Mouse (Mus musculus) megakaryocyte, embryonic 14.5 days (primary cell): ENCODE data around the gene Lrrc51. TPM values are rescaled to one million over a fixed set of nuclear protein-coding genes. Genes with fewer than 3 reads are reported as not detected.

ENCODE experiments used
- H3K27me3 ChIP-seq: replicated peaks from 2 replicates; pipeline ENCODE3; 2012; ENCODE audit warnings: inconsistent platforms
- H3K36me3 ChIP-seq: replicated peaks from 2 replicates; pipeline ENCODE3; 2012; ENCODE audit warnings: low read length, inconsistent platforms, mixed read lengths
- H3K4me1 ChIP-seq: 2 replicates; pipeline ENCODE4 v1.6.1; 2012; ENCODE audit warnings: inconsistent platforms
- H3K4me3 ChIP-seq: replicated peaks from 2 replicates; pipeline ENCODE3; 2012; ENCODE audit warnings: moderate library complexity, mild to moderate bottlenecking, inconsistent platforms
- H3K9me3 ChIP-seq: 2 replicates; pipeline ENCODE4 v1.6.1; 2012; ENCODE audit warnings: inconsistent platforms
- FLI1 ChIP-seq: IDR thresholded peaks from 2 replicates; pipeline ENCODE4 v1.6.1; 2012; ENCODE audit warnings: low read length, inconsistent platforms, mixed read lengths
- GATA1 ChIP-seq: IDR thresholded peaks from 3 replicates; pipeline ENCODE4 v1.6.1; 2012; ENCODE audit warnings: mixed read lengths, low read length, inconsistent platforms, borderline replicate concordance
- polyA plus RNA-seq: library from polyadenylated mRNA; stranded (reverse); fragments of >175 nt; gene quantifications from 2 replicates; pipeline ENCODE4 v1.2.3, GENCODE M21; 2012; ENCODE audit warnings: low replicate concordance; ENCODE audit not compliant: insufficient read depth

The Lrrc51 gene
- not detected in 2 replicates for polyA plus RNA-seq

GRCm38 (mm10) chr7:101933751-101934240 lies at the start of gene Lrrc51, which contains the start of gene Numa1:
Gene Lrrc51 (minus strand): TSS chr7:101933895.
Gene Numa1 (plus strand): TSS chr7:101934111.
- H3K4me1 ChIP-seq: peaks cover 59% of the 10 kb centered on the region
- peak; percentile 93 for TF ChIP-seq FLI1
- TF ChIP-seq GATA1: no peak

DNA sequence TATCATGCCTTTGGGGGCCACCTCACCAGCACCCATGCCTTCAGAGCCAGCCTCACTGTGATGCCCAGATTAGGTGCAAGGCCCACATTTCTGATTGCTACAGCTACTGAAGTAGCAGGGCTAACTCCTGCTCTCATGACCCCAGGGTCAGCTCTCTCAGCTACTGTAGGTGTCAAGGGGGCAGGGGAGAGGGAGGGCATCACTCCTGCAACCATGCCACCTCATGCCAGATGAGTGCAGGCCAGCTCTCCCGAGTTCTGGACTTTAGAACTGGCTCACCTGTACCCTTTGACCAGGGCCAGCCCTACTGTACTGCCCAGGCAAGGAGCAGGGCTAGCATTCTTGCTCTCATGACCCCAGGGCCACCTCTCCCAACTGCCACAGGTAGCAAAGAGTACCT lies 49.0 kb upstream of the Lrrc51 start:
- TF ChIP-seq FLI1 (no peak), GATA1 (no peak)
- Histone ChIP-seq H3K36me3 (peaks cover 79% of the 10 kb centered on the region), H3K9me3 (no peaks in the 10 kb centered on the region), H3K27me3 (no peaks in the 10 kb centered on the region), H3K4me3 (no peak overlapping the region), H3K4me1 (peaks cover 31% of the 10 kb centered on the region)

More at GRCm38 (mm10) chr7:101933751-101934240, at the start of gene Lrrc51, which contains the start of gene Numa1:
- Histone ChIP-seq H3K9me3 (no peaks in the 10 kb centered on the region), H3K27me3 (no peaks in the 10 kb centered on the region), H3K4me3 (peak within 1 kb of the TSS; percentile 98), H3K36me3 (peaks cover 14% of the 10 kb centered on the region)

GRCm38 (mm10) chr7:101974505-101974904 lies 40.8 kb upstream of the Lrrc51 start:
- Histone ChIP-seq H3K9me3 (no peaks in the 10 kb centered on the region), H3K36me3 (peaks cover 41% of the 10 kb centered on the region), H3K4me1 (peaks cover 57% of the 10 kb centered on the region), H3K4me3 (peak overlapping the region; percentile 38), H3K27me3 (no peaks in the 10 kb centered on the region)
- TF ChIP-seq FLI1 (no peak), GATA1 (no peak)

DNA sequence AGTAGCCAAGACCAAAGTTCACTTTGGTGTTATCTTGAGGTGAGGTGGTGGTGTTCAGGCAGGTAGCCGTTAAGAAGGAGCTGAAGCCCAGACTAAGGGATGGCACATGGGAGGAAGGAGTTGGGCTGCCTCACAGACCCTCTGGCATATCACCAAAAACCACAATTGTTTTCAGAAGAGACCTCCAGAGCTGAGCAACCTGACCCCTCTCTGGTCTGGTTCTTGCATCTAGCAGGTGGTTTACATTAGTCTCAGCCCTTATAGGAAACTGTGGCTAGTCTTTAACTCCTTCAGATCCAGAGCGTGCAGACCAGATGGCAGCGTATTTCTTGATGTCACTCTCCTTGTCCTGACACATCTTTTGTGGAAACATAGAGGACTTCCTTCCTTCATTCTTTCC lies 40.0 kb upstream of the Lrrc51 start:
- peaks cover 38% of the 10 kb centered on the region for H3K36me3 ChIP-seq
- peaks cover 65% of the 10 kb centered on the region for H3K4me1 ChIP-seq
- no peaks in the 10 kb centered on the region for H3K9me3 ChIP-seq
- TF ChIP-seq FLI1: no peak
- no peak for TF ChIP-seq GATA1
- peak overlapping the region; percentile 60 for H3K4me3 ChIP-seq
- no peaks in the 10 kb centered on the region for H3K27me3 ChIP-seq

DNA sequence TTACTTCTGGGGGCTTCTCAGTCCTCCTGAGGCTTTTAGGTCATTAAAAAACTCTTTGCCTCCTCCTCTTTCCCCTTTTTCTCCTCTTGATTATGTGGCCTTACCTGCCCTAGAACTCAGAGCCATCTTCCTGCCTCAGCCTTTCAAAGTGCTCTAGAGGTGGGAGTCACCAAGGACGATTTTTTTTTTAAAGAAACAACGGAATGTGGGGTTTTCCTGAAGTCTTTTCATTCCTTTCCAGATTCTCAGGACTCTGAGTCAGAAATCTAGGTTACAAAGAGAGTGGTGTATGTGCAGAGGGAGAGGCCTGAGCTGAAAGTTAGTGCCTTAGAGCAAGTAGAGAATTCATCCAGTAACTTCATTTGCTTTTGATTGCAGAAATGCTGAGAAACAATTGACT lies 38.0 kb upstream of the Lrrc51 start:
- Histone ChIP-seq H3K4me1 (peaks cover 80% of the 10 kb centered on the region), H3K4me3 (peak overlapping the region; percentile 97), H3K36me3 (peaks cover 30% of the 10 kb centered on the region), H3K9me3 (no peaks in the 10 kb centered on the region), H3K27me3 (no peaks in the 10 kb centered on the region)
- no peak for TF ChIP-seq FLI1
- TF ChIP-seq GATA1: no peak

DNA sequence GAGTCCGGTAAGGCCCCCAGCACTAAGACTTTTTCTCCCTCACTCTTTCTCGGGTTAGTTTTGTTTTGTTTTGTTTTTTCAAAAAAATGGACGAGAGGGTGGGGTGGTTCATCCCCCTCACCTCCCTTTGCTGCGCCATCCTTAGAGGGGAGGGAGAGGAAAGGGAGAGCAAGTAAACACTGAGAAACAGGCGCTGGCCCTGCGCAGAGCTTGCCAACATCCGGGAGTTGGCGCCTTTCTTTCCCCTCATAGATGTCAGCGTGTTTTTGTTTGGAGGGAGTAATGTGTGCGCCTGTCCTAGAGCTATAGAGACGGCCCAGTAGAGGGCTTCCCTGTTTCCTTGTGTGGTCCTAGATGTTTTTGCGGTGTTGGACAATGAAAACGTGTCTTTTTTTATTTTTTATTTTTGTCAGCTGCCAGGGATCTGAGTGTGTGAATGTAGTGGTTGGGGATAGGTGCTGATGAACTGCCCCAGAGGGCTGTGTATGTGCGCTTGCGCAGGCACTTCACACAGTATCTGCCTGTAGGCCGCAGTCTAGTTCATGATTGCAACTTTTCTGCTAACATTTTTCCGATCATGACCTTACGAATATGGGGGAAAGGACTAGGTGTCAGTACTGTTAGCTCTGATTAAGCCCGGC lies 37.2 kb upstream of the Lrrc51 start:
- peaks cover 24% of the 10 kb centered on the region for H3K36me3 ChIP-seq
- H3K27me3 ChIP-seq: no peaks in the 10 kb centered on the region
- H3K4me1 ChIP-seq: peaks cover 83% of the 10 kb centered on the region
- H3K4me3 ChIP-seq: peak overlapping the region; percentile 97
- H3K9me3 ChIP-seq: no peaks in the 10 kb centered on the region
- TF ChIP-seq GATA1: no peak
- TF ChIP-seq FLI1: no peak

GRCm38 (mm10) chr7:101970429-101970775 lies 36.7 kb upstream of the Lrrc51 start:
- TF ChIP-seq FLI1: no peak
- no peak for TF ChIP-seq GATA1
- Histone ChIP-seq H3K9me3 (no peaks in the 10 kb centered on the region), H3K36me3 (peaks cover 22% of the 10 kb centered on the region), H3K4me1 (peaks cover 83% of the 10 kb centered on the region), H3K4me3 (peak overlapping the region; percentile 97), H3K27me3 (no peaks in the 10 kb centered on the region)

- TF ChIP-seq FLI1 (no peak), GATA1 (no peak)
- Histone ChIP-seq H3K36me3 (peaks cover 17% of the 10 kb centered on the region), H3K4me3 (peak overlapping the region; percentile 97), H3K27me3 (no peaks in the 10 kb centered on the region), H3K4me1 (peaks cover 83% of the 10 kb centered on the region), H3K9me3 (no peaks in the 10 kb centered on the region)
These were observed 36.2 kb upstream of the Lrrc51 start for GRCm38 (mm10) chr7:101969694-101970428.

GRCm38 (mm10) chr7:101968751-101969150 lies 35.1 kb upstream of the Lrrc51 start:
- no peak for TF ChIP-seq GATA1
- no peak for TF ChIP-seq FLI1
- peaks cover 83% of the 10 kb centered on the region for H3K4me1 ChIP-seq

DNA sequence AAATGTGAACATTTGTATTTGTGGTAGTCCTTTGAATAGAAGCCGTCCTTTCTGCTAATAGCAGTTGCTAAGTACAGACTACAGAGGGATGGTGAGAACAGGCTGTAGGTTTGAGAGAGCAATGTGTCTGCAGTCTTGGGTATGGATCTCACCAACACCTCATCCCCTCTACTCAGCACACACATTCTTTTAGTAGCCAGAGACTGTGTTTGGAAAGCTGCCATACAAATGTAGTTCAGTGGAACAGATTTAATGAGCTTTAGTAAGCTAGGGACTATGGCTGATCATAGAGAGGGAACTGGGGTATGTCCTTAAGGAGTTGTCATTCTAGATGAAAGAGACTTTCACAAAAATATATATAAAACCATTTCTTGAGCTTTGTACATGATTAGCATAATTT lies 33.6 kb upstream of the Lrrc51 start:
- Histone ChIP-seq H3K4me3 (peak overlapping the region; percentile 38), H3K36me3 (no peaks in the 10 kb centered on the region), H3K9me3 (no peaks in the 10 kb centered on the region), H3K4me1 (peaks cover 80% of the 10 kb centered on the region), H3K27me3 (no peaks in the 10 kb centered on the region)
- TF ChIP-seq FLI1: no peak

More at GRCm38 (mm10) chr7:101968751-101969150, 35.1 kb upstream of the Lrrc51 start:
- Histone ChIP-seq H3K27me3 (no peaks in the 10 kb centered on the region), H3K4me3 (peak overlapping the region; percentile 1), H3K9me3 (no peaks in the 10 kb centered on the region), H3K36me3 (peaks cover 11% of the 10 kb centered on the region)
